Mouse (Mus musculus) spleen, adult 2 months (tissue): ENCODE measurements around the gene Bbx.

ENCODE experiments used
- CTCF ChIP-seq: fragments of 200-500 bp; IDR thresholded peaks from 2 replicates; pipeline ENCODE4 v1.5.1; 2011; ENCODE audit warnings: mild to moderate bottlenecking, inconsistent platforms; ENCODE audit not compliant: insufficient read depth, insufficient read length, insufficient replicate concordance; ENCODE audit errors: extremely low read depth
- POLR2A ChIP-seq: fragments of 200-500 bp; IDR thresholded peaks from 2 replicates; pipeline ENCODE4 v1.6.1; 2011; ENCODE audit warnings: low read depth, low read length, inconsistent platforms

- TF ChIP-seq CTCF (no peak), POLR2A (no peak)
Observed at GRCm38 (mm10) chr16:50462226-50462870, 30.2 kb upstream of the Bbx start.
